Mouse (Mus musculus) limb, embryonic 14.5 days (tissue): ENCODE results near the gene Crlf1. TPM values are rescaled to one million over a fixed set of nuclear protein-coding genes. Genes with fewer than 3 reads are reported as not detected.

Experiments used
- ATAC-seq: fragments of 200-750 bp; cut with Nextera tagmentation; 2 replicates; pipeline ENCODE4 v1.8.0; 2017; ENCODE audit warnings: low read depth, moderate number of reproducible peaks, moderate TSS enrichment; ENCODE audit not compliant: low FRiP score
- DNase-seq: peaks from one replicate; pipeline ENCODE4 v3.0.0-alpha.2; 2015; ENCODE audit warnings: low spot score
- H3K27ac ChIP-seq: fragments of 300-500 bp; sonication (generic); replicated peaks from 2 replicates; pipeline ENCODE4 v1.5.1; 2014; ENCODE audit warnings: low read depth, mild to moderate bottlenecking, low read length, moderate library complexity, mixed read lengths
- H3K27me3 ChIP-seq: fragments of 300-500 bp; sonication (generic); 2 replicates; pipeline ENCODE4 v1.6.1; 2014; ENCODE audit warnings: low read length, mixed read lengths; ENCODE audit not compliant: control insufficient read depth, insufficient read depth
- H3K36me3 ChIP-seq: fragments of 300-500 bp; sonication (generic); 2 replicates; pipeline ENCODE4 v1.6.1; 2014; ENCODE audit warnings: mild to moderate bottlenecking, low read length, moderate library complexity, mixed read lengths; ENCODE audit not compliant: control insufficient read depth, insufficient read depth
- H3K4me1 ChIP-seq: fragments of 300-500 bp; sonication (generic); 2 replicates; pipeline ENCODE4 v1.6.1; 2014; ENCODE audit warnings: antibody characterized with exemption, low read length, mixed read lengths; ENCODE audit not compliant: control insufficient read depth, insufficient read depth
- H3K4me2 ChIP-seq: fragments of 300-500 bp; sonication (generic); replicated peaks from 2 replicates; pipeline ENCODE4 v1.6.1; 2014; ENCODE audit warnings: low read depth, mild to moderate bottlenecking, low read length, moderate library complexity; ENCODE audit not compliant: severe bottlenecking
- H3K4me3 ChIP-seq: fragments of 300-500 bp; sonication (generic); replicated peaks from 2 replicates; pipeline ENCODE4 v1.5.1; 2014; ENCODE audit warnings: low read length
- H3K9ac ChIP-seq: fragments of 300-500 bp; sonication (generic); 2 replicates; pipeline ENCODE4 v1.6.1; 2014; ENCODE audit warnings: mild to moderate bottlenecking, low read depth, low read length, moderate library complexity; ENCODE audit not compliant: severe bottlenecking
- H3K9me3 ChIP-seq: fragments of 300-500 bp; sonication (generic); 2 replicates; pipeline ENCODE4 v1.6.1; 2016; ENCODE audit warnings: low read length; ENCODE audit not compliant: control insufficient read depth
- POLR2A ChIP-seq: fragments of 200-500 bp; IDR thresholded peaks from 2 replicates; pipeline ENCODE4 v1.8.0; 2012; ENCODE audit warnings: inconsistent platforms, mild to moderate bottlenecking, moderate library complexity, borderline replicate concordance; ENCODE audit not compliant: insufficient read depth, insufficient read length; ENCODE audit errors: extremely low read depth
- WGBS: fragments of 180-500 bp; shearing (Covaris S2); extraction: QIAGEN DNeasy Blood & Tissue Kit; methylation state at CpG from one replicate; pipeline ENCODE4 v1.1.7; 2014; 5-methylcytosine and 5-hydroxymethylcytosine counted together
- polyA plus RNA-seq, 2 experiments: library from polyadenylated mRNA; depleted of rRNA in 1 of 2; stranded (reverse) in 1 of 2; unstranded in 1 of 2; fragments of >200 nt; fragmentation: Nextera tagmentation in 1 of 2; extraction: Ambion mirVana in 1 of 2; gene quantifications; 2 replicates each; pipeline versions ENCODE4 v1.2.1 to v1.2.3; 2012 to 2014

Crlf1 gene
- polyA plus RNA-seq, 2 experiments, result 91.5 to 98.9 TPM

DNA sequence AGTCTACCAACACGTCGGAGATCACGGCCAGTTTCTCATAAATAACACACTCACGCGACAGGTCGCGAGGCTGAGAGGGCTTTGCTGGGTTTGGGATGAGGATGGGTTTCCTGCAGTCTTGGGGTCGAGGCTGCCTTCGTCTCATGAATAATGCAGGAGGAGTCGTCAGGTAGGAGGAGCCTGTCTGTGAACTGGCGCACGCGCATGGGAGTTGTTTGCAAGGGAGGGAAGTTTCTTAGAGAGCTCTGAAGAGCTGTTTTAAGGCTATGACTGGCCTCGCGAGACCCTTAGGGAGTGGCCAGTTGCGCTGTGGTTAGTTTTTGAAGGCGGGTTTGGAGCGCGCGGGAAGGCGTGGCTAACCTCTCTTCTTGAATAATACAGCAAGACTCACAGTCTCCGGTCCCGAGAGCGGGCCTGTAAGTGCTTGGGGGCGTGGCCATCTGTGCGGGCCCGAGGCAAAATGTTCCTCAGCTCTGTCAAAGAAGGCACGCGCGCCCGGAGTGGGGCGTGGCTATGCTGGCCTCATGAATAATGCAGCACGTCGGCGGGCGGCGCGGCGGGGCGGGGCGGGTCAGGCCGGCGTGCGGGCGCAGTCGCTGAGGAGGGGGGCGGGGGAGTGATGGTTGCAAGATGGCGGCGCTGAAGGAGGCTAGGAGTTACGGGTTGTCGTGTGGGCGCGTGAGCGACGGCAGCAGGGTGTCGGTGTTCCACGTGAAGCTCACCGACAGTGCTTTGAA lies 46.3 kb downstream of the Crlf1 start, which contains the start of gene Ell:
TSS of gene Ell (plus strand) at position 381 of the 737 bp plus-strand sequence.
- peak within 1 kb of the TSS; percentile 89 for H3K27ac ChIP-seq

DNA sequence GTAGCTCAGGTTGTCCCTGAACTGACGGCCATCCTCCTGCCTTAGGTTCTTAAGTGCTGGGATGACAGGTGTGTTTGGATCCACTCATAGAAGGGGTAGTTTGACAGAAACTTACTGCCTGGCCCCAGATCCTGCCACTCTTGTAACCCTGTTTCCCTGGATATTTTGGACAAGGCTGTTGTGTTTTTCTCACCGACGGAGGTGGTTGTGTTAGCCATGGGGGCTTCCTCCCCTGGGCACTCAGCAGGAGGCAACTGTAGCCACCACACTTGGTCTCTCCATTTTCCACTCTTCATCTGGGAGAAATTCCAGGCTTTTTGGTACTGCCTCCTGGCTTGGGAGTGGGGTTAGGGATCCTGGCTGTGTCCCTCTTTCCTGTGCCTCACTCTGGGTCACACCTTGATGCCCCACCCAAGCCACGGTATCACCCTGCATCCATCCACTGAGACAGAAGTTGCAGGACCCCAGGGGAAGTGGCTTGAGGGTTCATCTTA lies 47.1 kb downstream of the Crlf1 start:
- Histone ChIP-seq H3K4me3 (peak overlapping the region; percentile 68), H3K9me3 (no peaks in the 10 kb centered on the region), H3K4me2 (peak overlapping the region; percentile 74), H3K4me1 (peaks cover 14% of the 10 kb centered on the region), H3K27me3 (no peaks in the 10 kb centered on the region), H3K27ac (peak overlapping the region; percentile 89), H3K36me3 (peaks cover 21% of the 10 kb centered on the region), H3K9ac (peak overlapping the region; percentile 73)
- ATAC-seq (no peak), DNase-seq (no peak)
- no peak for TF ChIP-seq POLR2A
- 5% methylated on average over 4 of the region's 4 CpGs for WGBS

More for the DNA sequence above, 46.3 kb downstream of the Crlf1 start, which contains the start of gene Ell:
- TF ChIP-seq POLR2A, result 0 out of 2 replicates have a peak, but pooled peaks have one; percentile 38
- Histone ChIP-seq H3K36me3 (peaks cover 29% of the 10 kb centered on the region), H3K4me2 (peak within 1 kb of the TSS; percentile 74), H3K27me3 (no peaks in the 10 kb centered on the region), H3K4me1 (peaks cover 14% of the 10 kb centered on the region), H3K9ac (peak within 1 kb of the TSS; percentile 73), H3K4me3 (peak within 1 kb of the TSS; percentile 68), H3K9me3 (no peaks in the 10 kb centered on the region)
- under 1% methylated on average over 57 of the region's 58 CpGs for WGBS
- DNase-seq (peak; percentile 99), ATAC-seq (peak; percentile 92)

DNA sequence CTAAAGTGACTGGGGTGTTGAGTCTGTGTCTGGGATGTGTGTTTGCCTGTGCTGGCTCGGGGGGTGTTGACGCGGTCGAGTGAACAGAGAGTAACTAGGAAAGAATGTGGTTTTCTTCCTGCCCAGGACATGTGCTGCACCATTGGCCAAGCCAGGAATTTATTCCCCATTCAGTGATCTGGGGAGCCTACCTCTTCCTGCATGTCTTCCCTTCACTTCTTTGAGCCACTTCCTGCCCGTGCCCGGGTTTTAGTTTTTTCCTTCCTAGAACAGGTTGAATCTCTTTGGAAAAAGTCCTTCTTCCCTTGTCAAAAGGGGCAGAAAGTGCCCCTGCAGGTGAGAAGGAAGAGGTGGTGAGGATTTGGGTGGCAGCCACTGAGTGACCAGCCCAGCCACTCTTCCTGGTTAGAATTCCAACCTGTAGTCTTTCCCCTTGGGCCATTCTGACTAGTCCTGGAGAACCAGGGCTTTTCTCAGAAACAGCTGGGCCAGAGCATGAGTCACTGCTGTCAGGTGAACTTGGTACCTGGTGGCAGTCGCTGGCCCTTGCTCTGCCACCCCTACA lies 47.6 kb downstream of the Crlf1 start:
- H3K9ac ChIP-seq, result peak overlapping the region; percentile 73; the same call in 1 of the 2 replicates
- peaks cover 14% of the 10 kb centered on the region for H3K4me1 ChIP-seq
- WGBS, result 50% methylated on average over 7 of the region's 7 CpGs
- no peaks in the 10 kb centered on the region for H3K9me3 ChIP-seq
- ATAC-seq (no peak), DNase-seq (no peak)
- H3K27ac ChIP-seq, result no peak overlapping the region
- no peaks in the 10 kb centered on the region for H3K27me3 ChIP-seq
- H3K36me3 ChIP-seq, result peaks cover 16% of the 10 kb centered on the region
- peak overlapping the region; percentile 74 for H3K4me2 ChIP-seq
- peak overlapping the region; percentile 68 for H3K4me3 ChIP-seq
- TF ChIP-seq POLR2A, result no peak

DNA sequence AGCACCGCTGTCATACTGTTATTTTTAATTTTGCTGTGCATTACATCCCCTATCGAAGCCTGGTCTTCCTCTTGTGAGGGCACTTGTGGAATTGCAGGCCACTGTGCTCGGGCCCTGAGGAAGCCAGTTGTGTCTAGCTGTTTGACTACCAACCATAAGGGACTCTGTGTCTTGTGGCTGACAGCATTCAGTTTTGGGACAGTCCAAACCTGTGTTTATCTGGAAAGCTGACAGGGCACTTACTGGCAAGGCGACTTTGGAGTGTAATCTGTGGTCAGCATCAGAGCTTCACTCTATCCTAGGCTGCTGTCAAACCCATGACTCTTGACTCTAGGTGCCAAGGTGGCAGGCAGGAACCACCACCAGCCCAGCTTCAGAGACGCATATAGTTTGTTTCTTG lies 48.1 kb downstream of the Crlf1 start:
- TF ChIP-seq POLR2A, result no peak
- ATAC-seq, result no peak
- Histone ChIP-seq H3K4me1 (peaks cover 14% of the 10 kb centered on the region), H3K4me3 (peak overlapping the region; percentile 68), H3K9ac (0 out of 2 replicates have a peak overlapping the region, but pooled peaks have one; percentile 6), H3K4me2 (peak overlapping the region; percentile 74; the same call in 1 of the 2 replicates), H3K36me3 (peaks cover 12% of the 10 kb centered on the region), H3K27ac (no peak overlapping the region), H3K9me3 (no peaks in the 10 kb centered on the region), H3K27me3 (no peaks in the 10 kb centered on the region)
- DNase-seq, result no peak
- WGBS, result 82% methylated on average over 5 of the region's 5 CpGs

DNA sequence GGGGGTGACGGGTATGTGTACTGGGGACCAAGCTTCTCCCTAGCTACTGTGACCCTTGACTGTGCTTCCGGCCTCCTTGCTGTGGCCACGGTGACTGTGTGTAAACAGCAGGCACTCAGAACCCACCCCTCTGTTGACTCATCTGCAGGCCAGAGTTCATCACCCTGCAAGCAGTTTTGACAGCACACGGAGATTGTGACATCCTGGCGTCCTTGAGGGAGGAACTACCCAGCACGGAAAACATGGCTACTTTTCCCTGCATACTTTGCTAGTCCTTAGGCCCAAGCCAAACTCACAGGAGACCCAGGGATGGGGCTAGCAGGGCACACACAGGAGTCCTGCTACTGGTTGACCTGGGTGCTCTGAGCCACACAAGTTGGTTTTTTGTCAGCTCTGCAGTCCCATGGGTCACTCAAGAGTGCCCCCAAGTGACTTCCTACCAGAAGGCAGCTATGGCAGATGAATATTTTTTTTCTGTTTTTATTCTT lies 51.3 kb downstream of the Crlf1 start:
- ATAC-seq (no peak), DNase-seq (no peak)
- no peaks in the 10 kb centered on the region for H3K36me3 ChIP-seq
- TF ChIP-seq POLR2A, result no peak
- H3K4me2 ChIP-seq, result no peak overlapping the region
- WGBS, result 82% methylated on average over 6 of the region's 6 CpGs
- no peak overlapping the region for H3K27ac ChIP-seq
- no peak overlapping the region for H3K4me3 ChIP-seq
- H3K4me1 ChIP-seq, result peaks cover 14% of the 10 kb centered on the region
- H3K27me3 ChIP-seq, result no peaks in the 10 kb centered on the region
- H3K9ac ChIP-seq, result no peak overlapping the region
- H3K9me3 ChIP-seq, result no peaks in the 10 kb centered on the region
